Mouse (Mus musculus) CD8-positive naive resting alpha-beta T cell, adult 57 days (primary cell): ENCODE measurements around the gene Ccnt2. TPM values are rescaled to one million over a fixed set of nuclear protein-coding genes. Genes with fewer than 3 reads are reported as not detected.

Source experiments
- total RNA-seq: library from RNA; stranded (reverse); gene quantifications from one replicate; pipeline ENCODE4 v1.2.4, GENCODE M21; 2023

The Ccnt2 gene
- 79.1 TPM for total RNA-seq

DNA sequence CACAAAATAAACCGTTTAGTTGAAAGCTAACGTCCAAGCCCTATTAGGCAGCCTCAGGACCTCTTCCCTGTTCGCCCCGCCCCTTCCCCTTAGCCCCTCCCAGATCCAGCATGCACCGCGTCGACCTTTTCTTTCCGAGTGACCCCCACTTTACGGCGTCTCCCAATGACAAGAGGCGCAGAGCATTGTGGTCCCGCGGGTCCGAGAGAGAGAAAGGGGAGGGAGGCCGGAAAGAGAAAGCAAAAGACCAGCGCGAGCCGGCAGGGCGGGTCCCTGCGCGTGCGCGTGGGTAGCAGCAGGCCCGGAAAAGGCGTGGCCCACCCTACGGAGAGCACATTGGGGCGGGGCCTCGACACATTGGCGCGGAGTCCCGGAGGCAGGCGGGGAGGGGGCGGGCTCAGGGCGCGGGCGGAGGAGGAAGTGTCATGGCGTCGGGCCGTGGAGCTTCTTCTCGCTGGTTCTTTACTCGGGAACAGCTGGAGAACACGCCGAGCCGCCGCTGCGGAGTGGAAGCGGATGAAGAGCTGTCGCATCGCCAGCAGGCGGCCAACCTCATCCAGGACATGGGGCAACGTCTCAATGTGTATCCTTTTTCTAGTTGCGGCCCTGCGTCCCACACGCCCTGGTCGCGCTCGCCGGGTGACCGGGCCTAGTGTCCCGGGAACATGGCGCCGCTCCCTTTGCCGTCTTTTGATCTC lies at the start of gene Ccnt2:
Gene Ccnt2 (plus strand): TSS at position 362 of the 698 bp plus-strand sequence.

GRCm38 (mm10) chr1:127729096-127729495 lies 44.9 kb upstream of the Ccnt2 start, which contains the start of gene Acmsd:
Gene Acmsd (plus strand): TSS chr1:127729413.

GRCm38 (mm10) chr1:127854486-127855222 lies 80.7 kb downstream of the Ccnt2 start, which contains the start of gene Map3k19:
Gene Map3k19 (minus strand): TSS chr1:127855031.

Other genes starting within 250 kb of the Ccnt2 start
- 4.6 TPM for gene Tmem163, start 94.6 kb upstream of the Ccnt2 start, total RNA-seq
- not detected for gene Acmsd, start 44.8 kb upstream of the Ccnt2 start, total RNA-seq
- gene Map3k19, start 80.9 kb downstream of the Ccnt2 start, total RNA-seq = 0.46 TPM
- 69.0 TPM for gene Rab3gap1, start 94.6 kb downstream of the Ccnt2 start, total RNA-seq